Mouse (Mus musculus) liver, embryonic 12.5 days (tissue): ENCODE data around the gene Utp4. TPM values are rescaled to one million over a fixed set of nuclear protein-coding genes. Genes with fewer than 3 reads are reported as not detected.
"Not testable (repeated sequence)": the region's sequence is repeated elsewhere in the genome, so short reads cannot be mapped to it uniquely, and the experiment has no call there.

ENCODE experiments used
- ATAC-seq: fragments of 200-750 bp; cut with Nextera tagmentation; 2 replicates; pipeline ENCODE4 v1.8.0; 2017; ENCODE audit warnings: moderate number of reproducible peaks, mild to moderate bottlenecking, moderate library complexity
- H3K27ac ChIP-seq: fragments of 300-500 bp; sonication (generic); 2 replicates; pipeline ENCODE4 v1.5.1; 2016; ENCODE audit warnings: mild to moderate bottlenecking
- H3K27me3 ChIP-seq: fragments of 300-500 bp; sonication (generic); replicated peaks from 2 replicates; pipeline ENCODE4 v1.6.1; 2016; ENCODE audit warnings: mild to moderate bottlenecking, moderate library complexity
- H3K36me3 ChIP-seq: fragments of 300-500 bp; sonication (generic); 2 replicates; pipeline ENCODE4 v1.6.1; 2016; ENCODE audit warnings: mild to moderate bottlenecking, moderate library complexity
- H3K4me1 ChIP-seq: fragments of 300-500 bp; sonication (generic); 2 replicates; pipeline ENCODE4 v1.6.1; 2016
- H3K4me2 ChIP-seq: fragments of 300-500 bp; sonication (generic); 2 replicates; pipeline ENCODE4 v1.6.1; 2016; ENCODE audit warnings: mild to moderate bottlenecking, moderate library complexity
- H3K4me3 ChIP-seq: fragments of 300-500 bp; sonication (generic); 2 replicates; pipeline ENCODE4 v1.5.1; 2016; ENCODE audit warnings: mild to moderate bottlenecking, moderate library complexity
- H3K9ac ChIP-seq: fragments of 300-500 bp; sonication (generic); 2 replicates; pipeline ENCODE4 v1.6.1; 2016; ENCODE audit warnings: mild to moderate bottlenecking, moderate library complexity
- H3K9me3 ChIP-seq: fragments of 300-500 bp; sonication (generic); replicated peaks from 2 replicates; pipeline ENCODE4 v1.6.1; 2016; ENCODE audit warnings: mild to moderate bottlenecking, moderate library complexity
- WGBS: fragments of 180-500 bp; shearing (Covaris S2); methylation state at CpG from one replicate; pipeline ENCODE4 v1.1.7; 2016; ENCODE audit not compliant: insufficient replicate concordance; 5-methylcytosine and 5-hydroxymethylcytosine counted together
- polyA plus RNA-seq: library from polyadenylated mRNA; unstranded; fragments of >200 nt; fragmentation: Nextera tagmentation; extraction: Ambion mirVana; gene quantifications from 2 replicates; pipeline ENCODE4 v1.2.1, GENCODE M21; 2016

Utp4 gene
- polyA plus RNA-seq, 1 experiment from 2014 or later: 73.2 TPM

DNA sequence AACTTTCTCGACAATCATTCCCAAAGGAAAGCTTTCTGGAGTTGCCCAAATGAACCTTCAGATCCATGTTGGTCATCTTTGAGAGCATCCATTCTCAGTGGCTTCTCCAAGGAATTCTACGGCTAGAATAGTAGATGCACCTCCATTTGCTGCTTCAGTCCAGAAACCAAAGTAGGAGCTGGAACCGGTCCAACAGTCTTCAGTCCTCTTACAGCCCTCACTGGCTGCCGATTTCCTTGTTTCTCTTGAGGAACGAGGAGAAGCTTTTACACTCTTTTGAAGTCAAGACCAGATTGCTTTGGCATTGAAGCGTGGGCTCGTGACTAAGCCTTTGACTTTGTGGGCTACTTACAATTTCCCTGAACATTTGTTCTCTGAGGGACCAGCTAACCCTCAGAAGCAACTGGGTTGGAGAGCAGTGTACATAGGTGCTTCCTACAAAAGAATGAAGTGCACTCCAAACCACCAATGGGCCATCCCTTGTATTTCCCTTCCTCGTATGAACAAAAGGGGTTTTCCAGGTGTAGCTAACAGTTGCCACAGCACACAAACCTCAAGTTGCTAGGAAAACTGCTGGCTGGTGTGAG is 13.2 kb upstream of the Utp4 start:
- Histone ChIP-seq H3K27me3 (no peaks in the 10 kb centered on the region), H3K36me3 (peaks cover 97% of the 10 kb centered on the region), H3K9me3 (no peaks in the 10 kb centered on the region), H3K4me3 (no peak overlapping the region), H3K4me2 (no peak overlapping the region), H3K4me1 (no peaks in the 10 kb centered on the region), H3K9ac (no peak overlapping the region), H3K27ac (no peak overlapping the region)
- no peak for ATAC-seq
- WGBS: 83% methylated on average over 8 of the region's 8 CpGs

DNA sequence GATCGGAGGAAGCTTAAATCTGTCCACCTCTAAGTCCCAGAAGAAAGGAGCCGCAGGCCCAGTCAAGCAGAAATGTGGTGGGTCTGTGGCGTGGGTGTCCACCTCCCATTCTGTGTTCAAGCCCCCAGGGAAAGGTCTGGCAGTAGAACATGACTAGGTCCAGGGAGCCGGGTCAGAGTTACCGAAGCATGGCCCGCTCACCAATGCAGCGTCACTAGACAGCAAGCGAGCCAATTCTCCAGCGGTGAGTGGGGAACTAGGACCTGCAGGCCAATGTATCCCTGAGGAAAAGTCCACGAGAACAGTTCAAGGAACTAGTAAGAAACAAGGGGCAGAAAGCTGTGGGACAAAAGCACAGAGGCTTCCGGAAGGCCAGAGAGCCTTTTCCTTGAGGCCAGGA is 9.3 kb upstream of the Utp4 start:
- not testable (repeated sequence) for H3K27ac ChIP-seq, H3K9ac ChIP-seq, H3K4me3 ChIP-seq, H3K9me3 ChIP-seq, H3K4me2 ChIP-seq, ATAC-seq, H3K27me3 ChIP-seq, H3K4me1 ChIP-seq
- peaks cover 83% of the 10 kb centered on the region for H3K36me3 ChIP-seq
- 95% methylated on average over 11 of the region's 11 CpGs for WGBS

DNA sequence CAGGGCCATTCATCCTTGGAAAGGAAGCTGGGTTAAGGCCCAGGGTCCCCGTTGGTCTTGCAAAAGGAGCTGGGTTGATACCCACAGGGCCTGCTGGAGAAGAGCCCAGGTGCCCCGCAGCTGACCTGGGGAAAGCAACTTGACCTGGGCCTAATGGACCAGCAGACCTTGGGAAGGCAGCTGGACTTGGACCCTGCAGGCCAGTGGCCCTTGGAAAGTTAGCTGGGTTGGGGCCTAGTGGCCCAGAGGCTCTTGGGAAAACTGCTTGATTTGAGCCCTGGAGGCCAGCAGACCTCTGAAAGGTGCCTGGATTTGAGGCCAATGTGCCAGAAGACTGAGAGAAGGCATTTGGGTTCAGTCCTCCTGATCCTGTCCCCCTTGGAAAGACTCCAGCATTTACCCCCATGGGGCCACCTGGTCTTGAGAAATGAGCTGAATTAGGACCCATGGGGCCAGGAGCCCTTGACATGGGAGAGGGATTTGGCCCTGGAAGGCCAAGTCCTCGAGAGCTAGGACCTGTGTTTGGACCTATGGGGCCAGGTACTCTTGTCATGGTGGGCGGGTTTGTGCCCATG is 8.5 kb upstream of the Utp4 start:
- H3K36me3 ChIP-seq: peaks cover 78% of the 10 kb centered on the region
- H3K4me3 ChIP-seq, H3K27ac ChIP-seq, ATAC-seq, H3K27me3 ChIP-seq, H3K4me1 ChIP-seq, H3K4me2 ChIP-seq, H3K9me3 ChIP-seq, H3K9ac ChIP-seq: not testable (repeated sequence)
- 83% methylated on average over 4 of the region's 4 CpGs for WGBS

DNA sequence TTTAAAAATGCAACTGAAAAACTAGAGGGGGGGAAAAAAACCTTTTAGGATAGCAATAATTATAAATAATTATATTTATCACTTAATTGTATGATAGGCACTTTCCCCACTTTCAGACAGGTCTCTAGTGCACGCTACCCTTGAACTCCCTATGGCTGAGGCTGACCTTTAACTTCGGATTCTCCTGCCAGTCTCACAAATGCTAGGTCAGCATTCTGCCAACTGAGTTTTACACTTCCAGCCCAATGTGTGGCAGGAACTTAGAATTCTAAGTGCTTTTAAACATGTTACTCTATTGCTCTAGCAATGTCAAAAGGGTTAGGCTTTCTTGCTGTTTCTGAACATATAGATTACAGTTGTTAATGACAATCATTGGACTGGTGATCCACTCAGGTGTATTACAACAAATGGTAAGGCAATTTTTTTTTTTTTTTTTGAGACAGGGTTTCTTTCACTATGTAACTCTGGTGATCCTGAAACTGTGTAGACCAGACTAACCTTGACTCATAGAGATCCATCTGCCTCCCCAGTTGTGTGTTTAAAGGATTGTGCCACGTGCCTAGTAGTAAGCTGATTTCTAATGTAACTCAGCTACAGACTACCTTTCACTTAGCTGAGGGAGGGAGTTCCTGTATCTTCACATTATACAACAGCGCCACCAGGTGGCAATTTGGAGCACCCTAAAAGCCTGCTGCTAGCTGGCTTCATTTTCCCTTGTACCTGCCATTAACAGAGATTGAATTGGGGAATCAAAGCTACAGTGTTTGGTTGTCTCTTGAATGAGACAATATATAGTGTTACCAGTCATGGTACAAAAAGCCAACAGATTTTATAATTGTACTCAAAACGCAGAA is 5.9 kb upstream of the Utp4 start:
- no peak overlapping the region for H3K27ac ChIP-seq
- H3K4me3 ChIP-seq: no peak overlapping the region
- H3K9ac ChIP-seq: no peak overlapping the region
- peaks cover 57% of the 10 kb centered on the region for H3K36me3 ChIP-seq
- H3K9me3 ChIP-seq: no peaks in the 10 kb centered on the region
- WGBS: 41% methylated on average over 5 of the region's 5 CpGs
- H3K27me3 ChIP-seq: no peaks in the 10 kb centered on the region
- peaks cover 32% of the 10 kb centered on the region for H3K4me1 ChIP-seq
- peak; percentile 55; the same call in 1 of the 2 replicates for ATAC-seq
- no peak overlapping the region for H3K4me2 ChIP-seq

DNA sequence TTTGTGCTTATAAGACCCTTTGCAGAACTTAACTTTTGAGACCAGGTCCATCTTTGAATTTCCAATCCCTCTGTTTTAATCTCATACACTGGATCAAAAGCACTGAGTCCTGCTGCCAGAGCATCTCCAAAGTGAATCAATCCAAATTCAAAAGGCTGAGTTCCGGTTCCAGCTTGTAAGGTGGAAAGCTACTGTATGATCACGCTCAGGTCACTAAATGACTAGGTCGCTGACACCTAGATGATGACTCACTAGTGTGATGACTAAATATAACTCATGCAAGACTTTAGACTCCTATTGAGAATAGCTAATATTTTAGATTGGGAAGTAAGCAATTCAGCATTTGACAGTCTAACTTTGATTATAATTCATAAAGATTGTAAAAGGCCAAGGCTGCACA is 4.6 kb upstream of the Utp4 start:
- ATAC-seq: no peak
- Histone ChIP-seq H3K9ac (no peak overlapping the region), H3K4me1 (peaks cover 32% of the 10 kb centered on the region), H3K9me3 (no peaks in the 10 kb centered on the region), H3K4me3 (no peak overlapping the region), H3K36me3 (peaks cover 45% of the 10 kb centered on the region), H3K27ac (no peak overlapping the region), H3K27me3 (no peaks in the 10 kb centered on the region), H3K4me2 (no peak overlapping the region)
- WGBS: 80% methylated on average over 3 of the region's 3 CpGs

DNA sequence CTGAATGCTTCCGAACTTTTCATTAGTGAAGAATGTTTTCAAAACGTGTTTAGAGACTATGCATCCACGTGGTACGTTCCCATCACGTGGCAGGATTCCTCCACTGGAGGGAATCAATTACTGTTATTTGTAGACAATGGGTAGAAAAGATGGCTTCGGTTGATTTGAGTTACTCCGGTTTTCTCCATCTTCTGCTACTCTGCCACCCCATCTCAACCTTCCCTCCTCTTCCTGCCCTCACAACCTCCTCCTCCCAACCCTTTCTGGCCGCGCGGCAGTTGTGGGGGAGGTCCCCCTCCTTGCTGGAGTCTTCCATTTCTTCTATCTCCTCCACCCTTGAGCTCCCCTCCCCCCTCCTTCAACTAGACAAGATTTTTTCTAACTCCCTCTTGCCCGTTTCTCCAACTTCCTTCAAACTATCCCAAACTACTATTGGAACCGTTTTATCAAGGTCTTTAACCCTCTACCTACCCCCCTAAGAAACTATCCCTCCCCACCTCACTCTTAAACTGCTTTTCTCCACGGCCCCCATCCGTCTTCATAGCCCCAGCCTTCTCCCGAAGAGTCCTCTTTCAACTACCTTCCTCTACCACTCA is 1.1 kb upstream of the Utp4 start:
- 2% methylated on average over 15 of the region's 15 CpGs for WGBS
- 0 out of 2 replicates have a peak, but pooled peaks have one; percentile 30 for ATAC-seq
- no peaks in the 10 kb centered on the region for H3K27me3 ChIP-seq
- peak overlapping the region; percentile 90 for H3K4me2 ChIP-seq
- peak overlapping the region; percentile 94 for H3K4me3 ChIP-seq
- H3K4me1 ChIP-seq: peaks cover 50% of the 10 kb centered on the region
- no peaks in the 10 kb centered on the region for H3K9me3 ChIP-seq
- peak overlapping the region; percentile 92 for H3K27ac ChIP-seq
- H3K36me3 ChIP-seq: peaks cover 34% of the 10 kb centered on the region
- peak overlapping the region; percentile 97 for H3K9ac ChIP-seq

DNA sequence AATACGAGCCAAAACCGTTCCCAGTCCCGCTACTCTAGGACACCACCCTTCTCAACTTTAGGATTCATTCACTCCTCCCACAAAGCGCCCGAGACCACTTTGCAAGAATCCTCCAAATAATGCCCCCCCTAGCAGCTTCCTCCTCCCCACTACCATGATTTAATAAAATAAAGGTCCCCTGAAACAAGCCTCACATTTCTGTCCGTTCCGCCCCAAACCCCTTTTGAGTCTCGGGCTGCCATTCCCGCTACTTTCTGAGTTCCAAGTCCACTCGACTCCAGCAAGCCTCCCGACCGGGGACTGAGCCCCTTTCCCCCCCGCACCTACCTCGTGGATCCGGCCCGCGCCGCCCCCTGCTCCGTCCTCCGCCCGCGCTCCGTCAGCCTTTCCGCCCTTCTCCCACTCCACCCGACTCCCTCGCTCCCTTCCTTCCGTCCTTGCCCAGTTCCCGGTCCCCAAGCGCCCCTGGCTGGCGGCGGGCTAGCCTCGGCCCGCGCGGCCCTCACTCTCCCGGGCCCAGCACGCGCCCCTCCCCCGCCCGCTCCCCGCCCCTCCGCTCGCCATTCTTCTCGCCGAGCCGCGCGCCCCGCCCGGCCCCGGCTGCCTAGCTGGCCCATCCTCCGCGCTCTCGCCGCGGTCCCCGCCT is 507 bp upstream of the Utp4 start:
- no peaks in the 10 kb centered on the region for H3K9me3 ChIP-seq
- H3K4me3 ChIP-seq: peak overlapping the region; percentile 94
- WGBS: 2% methylated on average over 47 of the region's 57 CpGs
- H3K27me3 ChIP-seq: no peaks in the 10 kb centered on the region
- peaks cover 50% of the 10 kb centered on the region for H3K4me1 ChIP-seq
- peak overlapping the region; percentile 97 for H3K9ac ChIP-seq
- peaks cover 39% of the 10 kb centered on the region for H3K36me3 ChIP-seq
- H3K27ac ChIP-seq: peak overlapping the region; percentile 92
- H3K4me2 ChIP-seq: peak overlapping the region; percentile 90
- peak; percentile 81 for ATAC-seq

DNA sequence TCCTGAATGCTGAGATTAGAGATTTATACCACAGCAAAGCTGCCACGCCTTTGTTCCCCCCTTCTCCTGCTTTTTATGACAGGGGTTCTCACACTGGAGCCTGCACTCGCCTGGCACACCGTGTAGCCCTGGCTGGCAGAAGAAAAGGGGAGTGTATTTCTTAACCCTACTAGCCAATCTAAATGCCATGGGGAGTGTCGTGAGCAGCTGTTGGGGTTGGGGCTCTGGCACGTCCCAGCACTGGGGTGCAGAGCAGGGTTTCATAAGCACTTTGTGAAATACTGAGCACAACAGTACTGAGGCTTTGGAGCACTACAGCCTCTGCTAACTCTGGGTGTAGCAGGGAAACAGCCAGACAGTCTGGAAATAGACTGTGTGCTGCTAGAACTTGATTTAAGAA is 6.0 kb downstream of the Utp4 start:
- Histone ChIP-seq H3K4me2 (no peak overlapping the region), H3K36me3 (peaks cover 96% of the 10 kb centered on the region), H3K27me3 (no peaks in the 10 kb centered on the region), H3K4me1 (peaks cover 11% of the 10 kb centered on the region), H3K4me3 (no peak overlapping the region), H3K9ac (no peak overlapping the region), H3K9me3 (no peaks in the 10 kb centered on the region), H3K27ac (no peak overlapping the region)
- ATAC-seq: no peak
- 77% methylated on average over 5 of the region's 5 CpGs for WGBS

DNA sequence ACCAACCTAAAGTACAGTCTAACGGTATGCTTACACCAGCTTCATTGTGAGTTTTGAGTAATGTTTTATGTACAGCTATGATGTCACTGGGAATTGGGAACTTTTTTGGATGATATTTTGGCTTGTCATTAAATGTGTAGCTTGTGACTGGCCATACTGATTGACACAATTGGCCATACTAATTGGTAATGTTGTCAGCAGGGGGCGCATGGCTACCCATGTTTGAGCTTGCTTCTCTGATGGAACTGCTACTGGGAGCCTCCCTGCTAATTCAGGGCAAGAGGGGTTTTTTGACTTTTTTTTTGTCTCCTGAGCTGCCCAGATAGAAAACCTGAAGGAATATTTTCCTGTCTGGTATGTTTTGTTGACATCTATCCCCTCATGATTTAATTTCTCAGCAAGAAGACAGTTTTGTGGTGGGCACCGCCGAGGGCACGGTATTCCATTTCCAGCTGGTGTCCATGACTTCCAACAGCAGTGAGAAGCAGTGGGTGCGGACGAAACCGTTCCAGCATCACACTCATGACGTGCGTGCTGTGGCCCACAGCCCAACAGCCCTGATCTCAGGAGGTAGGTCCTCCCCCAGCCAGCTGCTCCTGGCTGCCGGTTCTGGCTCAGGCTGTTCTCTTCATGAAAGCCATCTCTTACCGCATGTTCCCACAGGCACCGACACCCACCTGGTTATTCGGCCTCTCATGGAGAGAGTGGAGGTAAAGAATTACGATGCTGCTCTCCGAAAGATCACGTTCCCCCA is 12.5 kb downstream of the Utp4 start:
- ATAC-seq: no peak
- Histone ChIP-seq H3K27me3 (no peaks in the 10 kb centered on the region), H3K36me3 (peaks cover 89% of the 10 kb centered on the region), H3K9ac (no peak overlapping the region), H3K4me1 (no peaks in the 10 kb centered on the region), H3K4me3 (no peak overlapping the region), H3K27ac (no peak overlapping the region), H3K4me2 (no peak overlapping the region), H3K9me3 (no peaks in the 10 kb centered on the region)
- 86% methylated on average over 17 of the region's 17 CpGs for WGBS

DNA sequence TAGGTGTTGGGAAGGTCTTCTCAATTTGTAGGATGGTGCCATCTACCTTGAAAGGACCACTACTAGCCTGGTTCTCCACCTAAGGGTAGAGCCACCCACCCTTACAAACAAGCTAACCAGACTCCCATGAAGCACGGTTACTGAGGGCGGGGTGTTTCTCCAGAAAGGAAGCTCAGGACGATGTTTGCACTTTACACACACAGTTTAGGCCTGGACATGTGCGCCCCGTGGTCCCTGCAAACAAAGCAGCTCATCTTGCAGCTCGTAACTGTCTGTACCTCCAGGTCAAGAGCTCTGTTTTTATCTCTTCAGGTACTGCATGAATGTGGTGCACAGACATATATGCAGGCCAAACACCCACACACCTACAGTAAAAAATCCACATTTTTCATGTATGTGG is 13.2 kb downstream of the Utp4 start:
- H3K4me1 ChIP-seq: no peaks in the 10 kb centered on the region
- no peaks in the 10 kb centered on the region for H3K9me3 ChIP-seq
- H3K4me3 ChIP-seq: no peak overlapping the region
- ATAC-seq: no peak
- H3K9ac ChIP-seq: no peak overlapping the region
- no peak overlapping the region for H3K27ac ChIP-seq
- WGBS: 83% methylated on average over 6 of the region's 6 CpGs
- no peaks in the 10 kb centered on the region for H3K27me3 ChIP-seq
- H3K36me3 ChIP-seq: peaks cover 88% of the 10 kb centered on the region
- no peak overlapping the region for H3K4me2 ChIP-seq

DNA sequence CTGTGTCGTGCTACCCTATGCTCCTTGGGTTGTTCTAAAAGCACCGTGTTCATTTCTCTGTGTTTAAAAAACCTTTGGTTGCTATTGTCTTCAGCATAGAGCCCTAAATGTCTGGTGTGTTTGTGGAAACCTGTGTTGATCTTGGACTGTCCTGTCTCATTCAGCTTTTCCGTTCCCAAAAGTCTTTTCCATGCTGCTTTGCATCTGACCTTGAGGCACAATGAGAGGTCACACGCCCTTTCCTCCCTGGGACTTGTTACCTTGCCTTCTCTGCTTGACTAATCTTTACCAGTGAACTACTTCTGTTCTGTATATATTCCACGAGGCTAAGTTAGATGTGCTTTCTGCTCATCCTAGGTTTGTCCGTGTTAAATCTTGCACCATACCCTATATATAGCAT is 14.0 kb downstream of the Utp4 start:
- ATAC-seq: no peak
- Histone ChIP-seq H3K4me3 (no peak overlapping the region), H3K27ac (no peak overlapping the region), H3K27me3 (no peaks in the 10 kb centered on the region), H3K9ac (no peak overlapping the region), H3K36me3 (peaks cover 88% of the 10 kb centered on the region), H3K4me2 (no peak overlapping the region), H3K4me1 (no peaks in the 10 kb centered on the region), H3K9me3 (no peaks in the 10 kb centered on the region)
- WGBS: 78% methylated on average over 6 of the region's 6 CpGs
